Mouse (Mus musculus) effector memory CD4-positive, alpha-beta T cell, adult 7 months (primary cell): ENCODE measurements around the gene 1700001C02Rik. TPM values are rescaled to one million over a fixed set of nuclear protein-coding genes. Genes with fewer than 3 reads are reported as not detected.

Experiments used
- polyA plus RNA-seq: library from polyadenylated mRNA; unstranded; fragments of 100-300 nt; shearing (Covaris generic); gene quantifications from one replicate; pipeline ENCODE4 v1.2.1, GENCODE M21; 2017

Gene 1700001C02Rik
- not detected for polyA plus RNA-seq

DNA sequence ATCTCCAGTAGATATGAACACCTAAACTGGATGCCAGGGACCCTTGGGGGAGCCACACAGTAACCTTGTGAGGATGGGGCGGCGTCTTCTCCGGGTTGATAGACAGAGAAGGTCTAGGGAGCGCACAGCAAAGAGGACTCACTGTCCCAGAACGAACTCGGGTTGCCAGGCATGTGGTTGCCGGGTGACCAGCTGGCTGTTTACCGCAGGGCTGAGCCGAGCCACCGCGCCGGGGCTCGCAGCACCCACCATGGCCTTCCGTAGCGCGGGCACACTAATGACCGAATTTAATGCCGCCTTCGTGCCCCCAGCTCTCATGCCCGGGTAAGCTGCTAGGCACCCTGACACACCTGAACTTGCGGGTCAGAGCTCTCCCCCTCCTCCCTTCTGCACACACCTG is at the start of gene 1700001C02Rik:
TSS of gene 1700001C02Rik (plus strand) at position 187 of the 400 bp plus-strand sequence.

DNA sequence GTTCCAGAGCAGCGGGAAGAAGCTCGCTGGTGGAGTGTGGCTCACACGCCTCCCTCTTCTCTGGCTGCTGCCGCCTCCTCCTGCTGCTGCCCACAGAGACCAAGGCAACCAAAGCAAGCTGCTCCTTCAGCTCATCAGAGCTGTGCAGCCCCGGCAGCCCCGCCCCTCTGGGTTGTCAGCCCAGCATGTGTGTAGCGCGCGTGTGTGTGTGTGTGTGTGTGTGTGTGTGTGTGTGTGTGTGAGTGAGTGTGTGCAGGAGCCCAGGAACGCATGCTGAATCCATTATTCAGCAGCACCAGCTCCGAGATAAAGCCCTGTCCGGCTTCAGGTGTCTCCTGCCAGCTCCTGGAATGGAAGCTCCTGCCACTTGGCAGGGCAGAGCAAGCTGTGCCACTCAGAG is 4.0 kb upstream of the 1700001C02Rik start, which contains the start of gene Otof:
TSS of gene Otof (minus strand) at position 112 of the 400 bp plus-strand sequence.

Other genes starting within 250 kb of the 1700001C02Rik start
- 21.2 TPM for gene Selenoi, start 233.5 kb upstream of the 1700001C02Rik start, polyA plus RNA-seq
- 3.0 TPM for gene Drc1, start 184.7 kb upstream of the 1700001C02Rik start, polyA plus RNA-seq
- gene Otof, start 4.1 kb upstream of the 1700001C02Rik start, polyA plus RNA-seq: 0.05 TPM
- gene Cib4, start 79.8 kb downstream of the 1700001C02Rik start, polyA plus RNA-seq: not detected
- 0.26 TPM for gene Kcnk3, start 122.1 kb downstream of the 1700001C02Rik start, polyA plus RNA-seq
- 31.4 TPM for gene Slc35f6, start 181.9 kb downstream of the 1700001C02Rik start, polyA plus RNA-seq
- gene Cenpa, start 200.7 kb downstream of the 1700001C02Rik start, polyA plus RNA-seq: 155 TPM
- gene Dpysl5, start 245.5 kb downstream of the 1700001C02Rik start, polyA plus RNA-seq: 0.49 TPM